Mouse (Mus musculus): ENCODE measurements around the gene Agfg2.

DNA sequence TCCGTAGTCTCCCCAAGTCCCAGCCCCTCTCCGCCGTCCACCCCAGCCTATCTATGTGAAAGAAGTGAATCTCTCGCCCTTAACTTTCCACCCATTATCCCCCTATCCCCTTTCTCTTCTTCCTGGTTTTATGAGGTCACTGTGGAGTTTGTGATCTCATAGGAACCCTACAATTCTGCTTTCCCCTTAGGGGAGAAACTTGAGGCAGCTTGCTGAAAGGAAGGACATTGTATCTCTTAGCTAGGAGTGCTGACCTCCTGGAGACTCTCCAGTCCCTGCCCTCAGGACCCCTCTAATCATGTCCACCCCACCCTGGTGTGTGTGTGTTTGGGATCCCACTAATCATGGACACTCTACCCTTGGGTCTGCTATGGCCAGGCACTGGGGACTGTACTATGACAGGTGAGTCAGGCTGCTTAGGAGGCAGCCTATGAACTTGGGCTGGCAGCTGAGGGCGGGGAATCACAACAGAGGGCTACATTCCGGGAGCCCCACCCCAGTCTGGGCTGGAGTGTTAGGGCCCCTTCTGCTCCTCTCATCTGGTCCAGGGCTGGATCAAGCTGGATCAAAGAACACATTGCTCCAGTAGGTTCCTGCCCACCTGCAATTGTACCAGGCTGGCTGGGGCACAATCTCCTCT lies 54.5 kb downstream of the Agfg2 start:
- no peak; the same call in 1 of the 2 replicates for TF ChIP-seq EP300 (IDR thresholded peaks at IDR 0.05)
- TF ChIP-seq CTCF (IDR thresholded peaks at IDR 0.05), result no peak

Measured in lung, postnatal 0 days (tissue).